Mouse (Mus musculus) heart, postnatal 36 days (tissue): ENCODE data around the gene Nrd1. TPM values are rescaled to one million over a fixed set of nuclear protein-coding genes. Genes with fewer than 3 reads are reported as not detected.

Experiments used
- DNase-seq, 2 experiments: peaks; one replicate each; pipeline ENCODE4 v3.0.0; 2021 to 2022
- intact Hi-C: fragments of 180-260 bp; cut with DNase I; formaldehyde crosslinking; loops from one replicate; pipeline ENCODE4 v1.15.1; 2025
- total RNA-seq, 2 experiments: library from RNA; stranded (reverse); gene quantifications; 2 replicates each; pipeline ENCODE4 v1.2.3; 2021

Gene Nrd1
- total RNA-seq, 2 experiments from 2014 or later = 132 to 133 TPM

GRCm38 (mm10) chr4:109025061-109025460 is 24.6 kb downstream of the Nrd1 start:
- intact Hi-C loops = no loop called here

GRCm38 (mm10) chr4:109026543-109026942 is 26.1 kb downstream of the Nrd1 start:
- DNase-seq = no peak
- intact Hi-C loops = no loop called here

More at GRCm38 (mm10) chr4:109025061-109025460, 24.6 kb downstream of the Nrd1 start:
- no peak for DNase-seq

GRCm38 (mm10) chr4:109029857-109030256 is 29.4 kb downstream of the Nrd1 start:
- intact Hi-C loops = no loop called here
- DNase-seq = no peak

GRCm38 (mm10) chr4:109030266-109030665 is 29.8 kb downstream of the Nrd1 start:
- intact Hi-C loops = no loop called here
- no peak for DNase-seq

- intact Hi-C loops = loop anchor here (2.0 kb wide), 1 partner anchor 166 kb away; no protein-coding TSS in a partner anchor
- DNase-seq = peak; percentile 58 to 77
Measured at GRCm38 (mm10) chr4:109036327-109036726, 35.9 kb downstream of the Nrd1 start.

GRCm38 (mm10) chr4:109042739-109043138 is 42.3 kb downstream of the Nrd1 start:
- intact Hi-C loops = no loop called here
- DNase-seq = no peak

- intact Hi-C loops = no loop called here
- no peak for DNase-seq
Measured at GRCm38 (mm10) chr4:109043294-109043693, 42.8 kb downstream of the Nrd1 start.

- DNase-seq = no peak
- intact Hi-C loops = no loop called here
Measured at GRCm38 (mm10) chr4:109043756-109044155, 43.3 kb downstream of the Nrd1 start.

- intact Hi-C loops = no loop called here
- no peak for DNase-seq
Measured at GRCm38 (mm10) chr4:109048258-109048657, 47.8 kb downstream of the Nrd1 start.

GRCm38 (mm10) chr4:109052282-109052681 is 51.8 kb downstream of the Nrd1 start:
- intact Hi-C loops = no loop called here
- DNase-seq = no peak

- intact Hi-C loops = no loop called here
- no peak for DNase-seq
Measured at GRCm38 (mm10) chr4:109054003-109054402, 53.5 kb downstream of the Nrd1 start.

- intact Hi-C loops = no loop called here
- DNase-seq = no peak
Measured at GRCm38 (mm10) chr4:109056351-109056750, 55.9 kb downstream of the Nrd1 start.

GRCm38 (mm10) chr4:109057640-109058039 is 57.2 kb downstream of the Nrd1 start:
- no peak for DNase-seq
- intact Hi-C loops = no loop called here

GRCm38 (mm10) chr4:109059255-109059821 is 58.9 kb downstream of the Nrd1 start:
- intact Hi-C loops = no loop called here
- no peak for DNase-seq

- DNase-seq = no peak
- intact Hi-C loops = loop anchor here (5.0 kb wide), 1 partner anchor 102 kb away; no protein-coding TSS in a partner anchor
Measured at GRCm38 (mm10) chr4:109064941-109065340, 64.5 kb downstream of the Nrd1 start.

GRCm38 (mm10) chr4:109065714-109066113 is 65.3 kb downstream of the Nrd1 start:
- DNase-seq = no peak

GRCm38 (mm10) chr4:109072891-109073290 is 72.4 kb downstream of the Nrd1 start:
- intact Hi-C loops = no loop called here
- no peak for DNase-seq

More at GRCm38 (mm10) chr4:109065714-109066113, 65.3 kb downstream of the Nrd1 start:
- intact Hi-C loops = loop anchor here (5.0 kb wide), 1 partner anchor 102 kb away; no protein-coding TSS in a partner anchor

GRCm38 (mm10) chr4:109073296-109073695 is 72.8 kb downstream of the Nrd1 start:
- no peak for DNase-seq
- intact Hi-C loops = no loop called here

- intact Hi-C loops = no loop called here
- no peak for DNase-seq
Measured at GRCm38 (mm10) chr4:109078941-109079340, 78.5 kb downstream of the Nrd1 start.

GRCm38 (mm10) chr4:109079676-109080075 is 79.2 kb downstream of the Nrd1 start:
- intact Hi-C loops = no loop called here
- DNase-seq = no peak

GRCm38 (mm10) chr4:109080118-109080517 is 79.7 kb downstream of the Nrd1 start:
- DNase-seq = no peak
- intact Hi-C loops = no loop called here

GRCm38 (mm10) chr4:109089171-109089570 is 88.7 kb downstream of the Nrd1 start:
- intact Hi-C loops = no loop called here
- DNase-seq = no peak

- intact Hi-C loops = loop anchor here (5.0 kb wide), 1 partner anchor 42 kb away; no protein-coding TSS in a partner anchor
- DNase-seq = no peak
Measured at GRCm38 (mm10) chr4:109089999-109090398, 89.5 kb downstream of the Nrd1 start.
